Comparison of ENCODE assay signal across 8 mouse cellular contexts in the genomic region with DNA sequence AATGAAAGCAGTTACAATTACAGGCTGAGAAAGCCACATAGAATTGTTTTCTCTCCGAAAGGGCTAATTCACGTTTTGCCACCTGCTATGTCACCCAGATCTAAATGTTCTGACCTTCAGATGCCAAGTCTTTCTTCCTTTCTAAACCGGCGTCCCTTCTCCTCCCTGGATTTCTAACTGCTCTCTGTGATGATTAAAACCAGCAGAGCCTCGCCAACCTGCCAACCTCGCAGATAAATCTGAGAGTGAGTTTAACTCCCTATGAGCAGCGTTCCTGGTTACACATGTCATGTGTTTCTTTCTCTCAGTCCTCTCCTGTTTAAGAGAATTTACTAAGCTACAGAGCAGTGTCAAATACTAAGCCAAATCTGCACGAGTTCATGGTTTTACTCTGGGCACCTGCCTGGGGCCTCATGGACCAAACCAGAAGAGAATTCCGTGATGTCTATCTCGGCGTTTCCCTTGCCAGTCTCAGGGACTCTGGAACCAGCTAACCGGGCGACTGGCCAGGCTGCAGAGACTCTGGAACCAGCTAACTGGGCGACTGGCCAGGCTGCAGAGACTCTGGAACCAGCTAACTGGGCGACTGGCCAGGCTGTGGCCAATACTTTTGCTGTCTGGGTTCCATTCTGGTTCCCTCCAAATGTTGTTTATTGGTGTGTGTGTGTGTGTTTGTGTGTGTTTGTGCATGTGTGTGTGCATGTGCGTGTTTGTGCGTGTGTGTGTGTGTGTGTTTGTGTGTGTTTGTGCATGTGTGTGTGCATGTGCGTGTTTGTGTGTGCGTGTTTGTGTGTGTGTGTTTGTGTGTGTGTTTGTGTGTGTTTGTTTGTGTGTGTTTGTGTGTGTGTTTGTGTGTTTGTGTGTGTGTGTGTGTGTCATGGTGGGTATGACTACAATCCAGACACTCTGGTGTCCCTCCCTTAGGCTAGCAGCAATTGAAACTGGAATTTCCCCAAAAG. TPM values are rescaled to one million over a fixed set of nuclear protein-coding genes. Genes with fewer than 3 reads are reported as not detected.
DNase-seq lines count a peak whose midpoint lies in the region; ATAC-seq and TF ChIP-seq lines count a peak whose summit lies in the region.

No protein-coding gene starts in this region.

- 50% methylated on average over 19 of the region's 19 CpGs for WGBS in embryonic facial prominence, embryonic 13.5 days
- WGBS in midbrain, embryonic 11.5 days: 73% methylated on average over 19 of the region's 19 CpGs

- no peak for TF ChIP-seq POLR2A in ES-Bruce4 (IDR thresholded peaks at IDR 0.05; ENCODE audit: insufficient read depth, low read length)

- peak overlapping the region; percentile 42 for H3K9ac ChIP-seq in ES-Bruce4 (ENCODE audit: low read depth, poor library complexity, severe bottlenecking)
- no peak overlapping the region for H3K9ac ChIP-seq in embryonic facial prominence, embryonic 13.5 days
- H3K9ac ChIP-seq in midbrain, embryonic 11.5 days (ENCODE audit: low read length): no peak overlapping the region

- H3K9me3 ChIP-seq in ES-Bruce4 (replicated peaks; ENCODE audit: control insufficient read depth, insufficient read depth, low read length, poor library complexity, severe bottlenecking): no peaks in the 10 kb centered on the region
- no peaks in the 10 kb centered on the region for H3K9me3 ChIP-seq in embryonic facial prominence, embryonic 13.5 days
- H3K9me3 ChIP-seq in midbrain, embryonic 11.5 days (ENCODE audit: control insufficient read depth, low read length): no peaks in the 10 kb centered on the region

- peak; percentile 42 to 65 for DNase-seq in heart, adult 18-20 months
- no peak for DNase-seq in heart, adult 8-10 months (ENCODE audit: low spot score)
- DNase-seq in kidney, postnatal 25 days: peak; percentile 94 to 95
- DNase-seq in right cerebral cortex, adult 2 months (ENCODE audit: low spot score in 2 of 2): peak; percentile 37 to 48
- no peak for DNase-seq in thymus, postnatal 14 days
- no peak for DNase-seq in midbrain, embryonic 11.5 days (ENCODE audit: low spot score, missing footprints)

- peaks cover 8% of the 10 kb centered on the region for H3K4me1 ChIP-seq in ES-Bruce4 (ENCODE audit: control insufficient read depth, insufficient read depth, low read length)
- peaks cover 15% of the 10 kb centered on the region for H3K4me1 ChIP-seq in embryonic facial prominence, embryonic 13.5 days
- no peaks in the 10 kb centered on the region for H3K4me1 ChIP-seq in midbrain, embryonic 11.5 days (ENCODE audit: control insufficient read depth, insufficient read depth, low read length)

- H3K27me3 ChIP-seq in ES-Bruce4 (ENCODE audit: control insufficient read depth, insufficient read depth, low read length, poor library complexity, severe bottlenecking): no peaks in the 10 kb centered on the region
- no peaks in the 10 kb centered on the region for H3K27me3 ChIP-seq in embryonic facial prominence, embryonic 13.5 days
- H3K27me3 ChIP-seq in midbrain, embryonic 11.5 days (ENCODE audit: control insufficient read depth, insufficient read depth, low read length): no peaks in the 10 kb centered on the region

- no peaks in the 10 kb centered on the region for H3K36me3 ChIP-seq in ES-Bruce4 (ENCODE audit: control insufficient read depth, insufficient read depth, low read length, poor library complexity, severe bottlenecking)
- H3K36me3 ChIP-seq in embryonic facial prominence, embryonic 13.5 days: no peaks in the 10 kb centered on the region
- no peaks in the 10 kb centered on the region for H3K36me3 ChIP-seq in midbrain, embryonic 11.5 days (ENCODE audit: control insufficient read depth, insufficient read depth, low read length)

- H3K4me2 ChIP-seq in embryonic facial prominence, embryonic 13.5 days: peak overlapping the region; percentile 20; the same call in 1 of the 2 replicates
- H3K4me2 ChIP-seq in midbrain, embryonic 11.5 days: no peak overlapping the region

- no peak for TF ChIP-seq EP300 in ES-Bruce4 (IDR thresholded peaks at IDR 0.05; ENCODE audit: insufficient read depth, low read depth, low read length)

- peak overlapping the region; percentile 97 for H3K27ac ChIP-seq in ES-Bruce4 (ENCODE audit: insufficient read depth, low read length)
- H3K27ac ChIP-seq in embryonic facial prominence, embryonic 13.5 days: no peak overlapping the region
- H3K27ac ChIP-seq in midbrain, embryonic 11.5 days (ENCODE audit: low read depth, low read length): no peak overlapping the region

- no peak for TF ChIP-seq CTCF in ES-Bruce4 (IDR thresholded peaks at IDR 0.05; ENCODE audit: low read depth, low read length)

- no peak for ATAC-seq in embryonic facial prominence, embryonic 13.5 days (ENCODE audit: insufficient number of reproducible peaks, insufficient read depth, low FRiP score, low TSS enrichment, low read depth)
- no peak for ATAC-seq in midbrain, embryonic 11.5 days (ENCODE audit: low FRiP score)

- no peak overlapping the region for H3K4me3 ChIP-seq in ES-Bruce4 (ENCODE audit: low read depth, low read length)
- H3K4me3 ChIP-seq in embryonic facial prominence, embryonic 13.5 days: no peak overlapping the region
- H3K4me3 ChIP-seq in midbrain, embryonic 11.5 days (ENCODE audit: low read depth, low read length): no peak overlapping the region

RNA-seq across cellular contexts. Expression of gene Mdm2, which starts 7.9 kb away (rescaled TPM):
- 10 to 100 TPM; 51.1 to 53.6 TPM for total RNA-seq in heart, adult 18-20 months (2021)
- 10 to 100 TPM; 47.6 to 55.1 (median 50.9) TPM for total RNA-seq in heart, adult 8-10 months (2022)
- polyA plus RNA-seq in ES-Bruce4 (2011; ENCODE audit: insufficient read depth, insufficient read length, low read depth, missing spikeins): 325 and 334 TPM in 2 replicates
- polyA plus RNA-seq in embryonic facial prominence, embryonic 13.5 days (2015; fragmentation: Nextera tagmentation; extraction: Ambion mirVana): 49.3 and 50.2 TPM in 2 replicates
- 67.5 and 74.3 TPM in 2 replicates for polyA plus RNA-seq in midbrain, embryonic 11.5 days (2014; fragmentation: Nextera tagmentation; extraction: Ambion mirVana)

RNA-seq across cellular contexts. Expression of gene Slc35e3, which starts 27.7 kb away (rescaled TPM):
- total RNA-seq in heart, adult 18-20 months (2021): 1 to 10 TPM; 7.8 to 8.2 TPM
- 1 to 10 TPM; 7.7 to 9.3 (median 7.8) TPM for total RNA-seq in heart, adult 8-10 months (2022)
- 19.7 and 25.0 TPM in 2 replicates for polyA plus RNA-seq in ES-Bruce4 (2011; ENCODE audit: insufficient read depth, insufficient read length, low read depth, missing spikeins)
- polyA plus RNA-seq in embryonic facial prominence, embryonic 13.5 days (2015; fragmentation: Nextera tagmentation; extraction: Ambion mirVana): 34.0 and 37.0 TPM in 2 replicates
- 21.4 TPM in 2 replicates for polyA plus RNA-seq in midbrain, embryonic 11.5 days (2014; fragmentation: Nextera tagmentation; extraction: Ambion mirVana)

Comparison
In these comparisons a context has a peak if more than half of its experiments do, and no peak if none do; other contexts are left out.
1. DNase-seq: peak in heart, adult 18-20 months (2 of 2), kidney, postnatal 25 days (2 of 2) and right cerebral cortex, adult 2 months (2 of 2); none in heart, adult 8-10 months (single experiment), thymus, postnatal 14 days (single experiment) and midbrain, embryonic 11.5 days (single experiment).